Mouse (Mus musculus): ENCODE data around the gene Ctsd.
"Not testable (repeated sequence)": the region's sequence is repeated elsewhere in the genome, so short reads cannot be mapped to it uniquely, and the experiment has no call there.

Ctsd gene

GRCm38 (mm10) chr7:142387419-142388148 lies at the start of gene Ctsd:
Ctsd (minus strand) TSS chr7:142388038.
- DNase-seq (ENCODE audit: low read depth): peak; percentile 98

- peak; percentile 68 for DNase-seq (ENCODE audit: low read depth)
Observed at GRCm38 (mm10) chr7:142437324-142437723, 49.5 kb upstream of the Ctsd start.

- peak; percentile 81 for DNase-seq (ENCODE audit: low read depth)
Observed at GRCm38 (mm10) chr7:142435524-142435923, 47.7 kb upstream of the Ctsd start.

GRCm38 (mm10) chr7:142434137-142434865 lies 46.5 kb upstream of the Ctsd start, which contains the start of gene Syt8:
Syt8 (plus strand) TSS chr7:142434850.
- no peak for DNase-seq (ENCODE audit: low read depth)

GRCm38 (mm10) chr7:142433623-142434022 lies 45.8 kb upstream of the Ctsd start:
- DNase-seq (ENCODE audit: low read depth): no peak

- no peak for DNase-seq (ENCODE audit: low read depth)
Observed at GRCm38 (mm10) chr7:142431106-142431505, 43.3 kb upstream of the Ctsd start.

GRCm38 (mm10) chr7:142430160-142430678 lies 42.4 kb upstream of the Ctsd start:
- DNase-seq (ENCODE audit: low read depth): peak; percentile 22

- peak; percentile 52 for DNase-seq (ENCODE audit: low read depth)
Observed at GRCm38 (mm10) chr7:142428213-142428612, 40.4 kb upstream of the Ctsd start.

- peak; percentile 18 for DNase-seq (ENCODE audit: low read depth)
Observed at GRCm38 (mm10) chr7:142425641-142426213, 37.9 kb upstream of the Ctsd start.

- DNase-seq (ENCODE audit: low read depth): no peak
Observed at GRCm38 (mm10) chr7:142421826-142422225, 34.0 kb upstream of the Ctsd start.

- peak; percentile 73 for DNase-seq (ENCODE audit: low read depth)
Observed at GRCm38 (mm10) chr7:142419887-142420286, 32.0 kb upstream of the Ctsd start.

- no peak for DNase-seq (ENCODE audit: low read depth)
Observed at GRCm38 (mm10) chr7:142418679-142419078, 30.8 kb upstream of the Ctsd start.

- DNase-seq (ENCODE audit: low read depth): no peak
Observed at GRCm38 (mm10) chr7:142418027-142418426, 30.2 kb upstream of the Ctsd start.

GRCm38 (mm10) chr7:142416225-142416624 lies 28.4 kb upstream of the Ctsd start:
- DNase-seq (ENCODE audit: low read depth): no peak

- DNase-seq (ENCODE audit: low read depth): no peak
Observed at GRCm38 (mm10) chr7:142415314-142415713, 27.5 kb upstream of the Ctsd start.

- DNase-seq (ENCODE audit: low read depth): no peak
Observed at GRCm38 (mm10) chr7:142413285-142413684, 25.4 kb upstream of the Ctsd start.

GRCm38 (mm10) chr7:142409603-142410002 lies 21.8 kb upstream of the Ctsd start:
- no peak for DNase-seq (ENCODE audit: low read depth)

GRCm38 (mm10) chr7:142408686-142409085 lies 20.8 kb upstream of the Ctsd start:
- no peak for DNase-seq (ENCODE audit: low read depth)

GRCm38 (mm10) chr7:142407935-142408334 lies 20.1 kb upstream of the Ctsd start:
- DNase-seq (ENCODE audit: low read depth): peak; percentile 71

GRCm38 (mm10) chr7:142405134-142405533 lies 17.3 kb upstream of the Ctsd start:
- DNase-seq (ENCODE audit: low read depth): not testable (repeated sequence)

- peak; percentile 81 for DNase-seq (ENCODE audit: low read depth)
Observed at GRCm38 (mm10) chr7:142403591-142403990, 15.8 kb upstream of the Ctsd start.

- DNase-seq (ENCODE audit: low read depth): no peak
Observed at GRCm38 (mm10) chr7:142400750-142401142, 12.9 kb upstream of the Ctsd start.

Data from 416B (cell line).